Mouse (Mus musculus) forelimb bud, embryonic 11.5 days (tissue): ENCODE measurements at regions not wholly inside any gene's neighbourhood (a gene's known extent, or its start where the extent isn't known, plus 50 kb on each side); places are given as distances from the start of the nearest gene placed in this dataset.
A peak's percentile ranks its signal among the peaks of the same experiment; 100 is the strongest.

Experiments
- DNase-seq: peaks from one replicate; pipeline ENCODE4 v3.0.0-alpha.2; 2012; ENCODE audit warnings: low read depth, low spot score

DNA sequence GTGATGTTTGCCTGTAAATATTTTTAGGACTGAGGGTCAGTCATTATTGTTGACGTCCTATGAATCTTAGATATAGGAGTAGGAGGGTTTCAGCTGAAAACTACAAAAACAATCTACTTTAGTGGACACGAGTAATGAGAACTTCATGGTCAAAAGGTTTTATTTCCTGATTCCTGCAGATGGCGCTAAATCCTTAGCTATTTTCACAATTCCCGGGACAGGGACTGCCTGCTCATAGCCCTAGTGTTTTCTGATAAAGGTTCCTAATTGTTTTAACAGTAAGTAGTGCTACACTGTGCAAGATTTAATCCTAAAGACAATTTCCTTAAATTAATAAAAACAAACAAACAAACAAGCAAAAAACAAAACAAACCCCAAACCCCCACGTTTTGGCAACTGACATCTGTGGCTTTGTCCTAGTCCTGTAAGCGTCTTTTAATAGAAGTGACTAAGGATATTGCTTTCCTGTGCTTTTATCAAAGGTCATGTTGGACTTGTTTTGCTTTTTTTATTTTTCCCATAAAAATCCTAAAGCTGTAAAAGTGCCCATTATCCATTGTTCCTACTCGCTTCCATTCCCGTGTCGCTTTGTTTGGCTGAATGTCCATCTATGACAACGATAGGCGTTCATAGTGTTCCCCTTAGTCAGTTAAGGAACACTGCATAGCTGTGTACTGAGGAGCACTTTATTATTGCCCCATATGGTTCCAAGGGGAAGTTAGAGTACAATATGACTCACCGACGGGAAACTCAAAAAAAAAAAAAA lies 53.5 kb upstream of the Akr1e1 start:
- peak; percentile 59 for DNase-seq
